Comparison of ENCODE assay signal across 17 mouse cellular contexts in genomic region chr8:48445690-48446089, GRCm38 (mm10).
DNase-seq lines count a peak whose midpoint lies in the region; ATAC-seq and TF ChIP-seq lines count a peak whose summit lies in the region.
"Had no signal": no experiment of that assay in that cellular context is flagged by ENCODE, and none has a peak within 500 bp of the region (broad histone marks: within the 10 kb centered on the region; RNA-seq: fewer than 3 reads in every experiment).

No protein-coding gene starts in this region.

- no peaks in the 10 kb centered on the region for H3K9me3 ChIP-seq in forebrain, embryonic 14.5 days (replicated peaks; ENCODE audit: control insufficient read depth, low read length)
- no peaks in the 10 kb centered on the region for H3K9me3 ChIP-seq in forebrain, embryonic 10.5 days
- H3K9me3 ChIP-seq in forebrain, postnatal 0 days (ENCODE audit: low read length), result no peaks in the 10 kb centered on the region
- H3K9me3 ChIP-seq: embryonic facial prominence, embryonic 10.5 days; embryonic facial prominence, embryonic 12.5 days had no signal

- H3K27me3 ChIP-seq in forebrain, embryonic 14.5 days (replicated peaks; ENCODE audit: control insufficient read depth, insufficient read depth, low read length), result no peaks in the 10 kb centered on the region
- no peaks in the 10 kb centered on the region for H3K27me3 ChIP-seq in forebrain, embryonic 10.5 days (ENCODE audit: poor library complexity, severe bottlenecking)
- H3K27me3 ChIP-seq in forebrain, postnatal 0 days (ENCODE audit: insufficient read depth, low read length), result no peaks in the 10 kb centered on the region
- H3K27me3 ChIP-seq: embryonic facial prominence, embryonic 12.5 days had no signal

- no peak overlapping the region for H3K27ac ChIP-seq in forebrain, embryonic 14.5 days (ENCODE audit: low read depth, low read length)
- no peak overlapping the region for H3K27ac ChIP-seq in forebrain, embryonic 10.5 days
- no peak overlapping the region for H3K27ac ChIP-seq in forebrain, postnatal 0 days (ENCODE audit: low read depth, low read length)
- H3K27ac ChIP-seq: embryonic facial prominence, embryonic 10.5 days; embryonic facial prominence, embryonic 12.5 days had no signal

- no peak overlapping the region for H3K4me3 ChIP-seq in forebrain, embryonic 14.5 days (ENCODE audit: low read depth, low read length)
- H3K4me3 ChIP-seq in forebrain, embryonic 10.5 days, result no peak overlapping the region
- no peak overlapping the region for H3K4me3 ChIP-seq in forebrain, postnatal 0 days (ENCODE audit: low read depth, low read length)
- H3K4me3 ChIP-seq: embryonic facial prominence, embryonic 10.5 days; embryonic facial prominence, embryonic 12.5 days had no signal

- no peak for ATAC-seq in forebrain, embryonic 14.5 days
- ATAC-seq in forebrain, postnatal 0 days, result peak; percentile 68

- H3K9ac ChIP-seq in forebrain, embryonic 14.5 days (ENCODE audit: low read length), result no peak overlapping the region
- no peak overlapping the region for H3K9ac ChIP-seq in forebrain, postnatal 0 days
- H3K9ac ChIP-seq: embryonic facial prominence, embryonic 12.5 days had no signal

- no peak for TF ChIP-seq CTCF in brain, embryonic 14.5 days (IDR thresholded peaks at IDR 0.05; ENCODE audit: borderline replicate concordance, extremely low read depth, insufficient read depth, insufficient read length)
- TF ChIP-seq CTCF in forebrain, postnatal 0 days (IDR thresholded peaks at IDR 0.05; ENCODE audit: low read depth), result no peak

- 64% methylated on average over 4 of the region's 4 CpGs for WGBS in forebrain, embryonic 14.5 days
- 91% methylated on average over 4 of the region's 4 CpGs for WGBS in forebrain, embryonic 10.5 days
- WGBS in forebrain, postnatal 0 days, result 52% methylated on average over 4 of the region's 4 CpGs

- DNase-seq in forebrain, embryonic 14.5 days (ENCODE audit: low spot score), result peak; percentile 37
- DNase-seq in forebrain, embryonic 10.5 days (ENCODE audit: extremely low spot score, low spot score), result no peak
- peak; percentile 9 for DNase-seq in brain, adult 2 months (ENCODE audit: low read depth, low spot score)
- peak; percentile 57 for DNase-seq in brain, embryonic 14.5 days (ENCODE audit: low read depth)
- DNase-seq in forebrain, postnatal 0 days, result no peak
- DNase-seq in kidney, postnatal 10 days, result no peak
- DNase-seq in lung, postnatal 36 days, result no peak
- DNase-seq: adrenal gland, adult 2 months; adrenal gland, postnatal 10 days; adrenal gland, postnatal 25 days; cerebellum, adult 11 months; cerebellum, adult 18-20 months; cerebellum, adult 8-10 months; cerebellum, adult 9-11 months; cerebellum, postnatal 14 days had no signal

- peaks cover 15% of the 10 kb centered on the region for H3K4me1 ChIP-seq in forebrain, embryonic 14.5 days (ENCODE audit: control insufficient read depth, insufficient read depth, low read length)
- H3K4me1 ChIP-seq in forebrain, embryonic 10.5 days, result peaks cover 24% of the 10 kb centered on the region
- no peaks in the 10 kb centered on the region for H3K4me1 ChIP-seq in forebrain, postnatal 0 days (ENCODE audit: insufficient read depth)

- TF ChIP-seq POLR2A in brain, embryonic 14.5 days (IDR thresholded peaks at IDR 0.05; ENCODE audit: borderline replicate concordance, extremely low read depth, insufficient read depth, insufficient read length, poor library complexity, severe bottlenecking), result no peak

- H3K36me3 ChIP-seq in forebrain, embryonic 14.5 days (ENCODE audit: control insufficient read depth, insufficient read depth, low read length), result no peaks in the 10 kb centered on the region
- H3K36me3 ChIP-seq in forebrain, embryonic 10.5 days (replicated peaks), result peaks cover 5% of the 10 kb centered on the region
- no peaks in the 10 kb centered on the region for H3K36me3 ChIP-seq in forebrain, postnatal 0 days (ENCODE audit: insufficient read depth)
- H3K36me3 ChIP-seq: embryonic facial prominence, embryonic 12.5 days had no signal

- no peak overlapping the region for H3K4me2 ChIP-seq in forebrain, embryonic 14.5 days (ENCODE audit: low read length)
- no peak overlapping the region for H3K4me2 ChIP-seq in forebrain, postnatal 0 days (ENCODE audit: low read depth)
- H3K4me2 ChIP-seq: embryonic facial prominence, embryonic 12.5 days had no signal

Comparison
In these comparisons a context has a peak if more than half of its experiments do, and no peak if none do; other contexts are left out.
1. DNase-seq: peak in forebrain, embryonic 14.5 days (single experiment), brain, adult 2 months (single experiment) and brain, embryonic 14.5 days (single experiment); none in forebrain, embryonic 10.5 days (single experiment), forebrain, postnatal 0 days (single experiment), kidney, postnatal 10 days (single experiment) and lung, postnatal 36 days (single experiment).